Mouse (Mus musculus): ENCODE measurements around the gene Ggt1.
A peak's percentile ranks its signal among the peaks of the same experiment; 100 is the strongest.

Ggt1 gene

DNA sequence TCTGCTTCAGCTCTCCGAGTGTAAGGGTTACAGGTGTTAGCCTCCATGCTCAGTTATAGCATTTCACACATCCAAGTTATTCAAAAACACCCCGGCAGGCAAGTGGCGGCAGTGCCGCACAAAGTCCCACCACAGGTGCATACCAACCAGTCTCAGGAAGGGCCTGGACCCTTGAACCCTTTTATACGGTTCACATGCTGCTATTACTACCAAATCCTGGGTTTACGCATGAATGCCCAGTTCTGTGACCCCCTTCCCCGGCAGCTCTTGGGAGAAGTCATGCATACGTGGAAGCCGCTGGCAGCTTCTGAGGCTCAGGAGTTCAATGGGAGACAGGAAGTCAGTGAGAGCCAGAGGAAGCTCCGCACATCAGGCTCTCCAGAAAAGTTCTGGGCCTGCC, 11.8 kb downstream of the Ggt1 start:
- no peak for DNase-seq (ENCODE audit: low spot score)

GRCm38 (mm10) chr10:75573965-75574364, 12.6 kb downstream of the Ggt1 start:
- no peak for DNase-seq (ENCODE audit: low spot score)

DNA sequence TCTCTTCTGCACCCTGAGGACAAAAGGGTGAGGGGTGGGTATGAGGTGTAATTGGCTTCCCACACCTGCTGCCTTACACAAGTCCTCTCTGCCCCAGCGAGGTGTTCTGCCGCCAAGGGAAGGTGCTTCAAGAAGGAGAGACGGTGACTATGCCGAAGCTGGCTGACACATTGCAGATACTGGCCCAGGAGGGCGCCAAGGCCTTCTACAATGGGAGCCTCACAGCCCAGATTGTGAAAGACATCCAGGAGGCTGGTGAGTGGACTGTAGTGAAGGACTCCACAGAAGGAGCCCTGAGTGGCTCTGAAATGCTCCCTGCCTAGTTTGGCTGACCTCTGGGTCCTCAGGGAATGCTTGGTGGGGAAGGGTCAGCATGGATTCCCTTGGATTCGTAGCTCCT, 17.7 kb downstream of the Ggt1 start:
- no peak for DNase-seq (ENCODE audit: low spot score)

GRCm38 (mm10) chr10:75585876-75586552, 24.6 kb downstream of the Ggt1 start:
- peak; percentile 91 for DNase-seq (ENCODE audit: low spot score)

DNA sequence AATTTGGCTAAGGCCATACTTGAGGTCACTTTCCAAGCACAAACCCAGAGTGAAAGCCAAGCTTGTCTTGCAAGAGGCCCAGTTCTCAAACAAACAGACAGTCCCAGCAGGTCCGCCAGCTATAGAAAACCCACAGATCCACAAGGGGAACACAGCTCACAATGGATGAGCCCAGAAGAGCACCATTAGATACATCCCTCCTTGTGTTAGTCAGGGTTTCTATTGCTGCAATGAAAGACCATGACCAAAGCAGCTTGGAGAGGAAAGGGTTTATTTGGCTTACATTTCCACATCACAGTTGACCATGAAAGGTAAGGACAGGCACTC, 25.1 kb downstream of the Ggt1 start:
- DNase-seq (ENCODE audit: low spot score): no peak

GRCm38 (mm10) chr10:75587781-75588180, 26.4 kb downstream of the Ggt1 start:
- DNase-seq (ENCODE audit: low spot score): no peak

DNA sequence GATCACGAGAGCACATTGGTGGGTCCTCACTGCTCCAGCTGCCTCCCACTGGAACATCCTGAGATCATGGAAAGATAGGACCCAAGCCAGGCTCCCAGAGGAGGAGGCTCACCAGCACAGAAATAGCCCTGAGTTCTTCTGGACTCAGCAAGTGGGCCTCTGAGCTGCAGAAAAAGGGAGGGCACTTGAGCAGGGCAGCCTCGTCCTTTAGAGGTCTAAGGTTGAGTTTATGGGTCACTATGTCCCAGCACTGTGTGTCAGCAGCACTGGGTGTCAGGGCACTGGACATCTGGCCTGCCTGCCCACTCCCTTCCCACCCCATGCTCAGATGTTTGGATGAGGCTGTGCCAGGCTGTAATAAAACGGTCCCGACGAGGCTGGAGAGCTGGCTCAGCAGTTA, 26.9 kb downstream of the Ggt1 start:
- DNase-seq (ENCODE audit: low spot score): no peak

DNA sequence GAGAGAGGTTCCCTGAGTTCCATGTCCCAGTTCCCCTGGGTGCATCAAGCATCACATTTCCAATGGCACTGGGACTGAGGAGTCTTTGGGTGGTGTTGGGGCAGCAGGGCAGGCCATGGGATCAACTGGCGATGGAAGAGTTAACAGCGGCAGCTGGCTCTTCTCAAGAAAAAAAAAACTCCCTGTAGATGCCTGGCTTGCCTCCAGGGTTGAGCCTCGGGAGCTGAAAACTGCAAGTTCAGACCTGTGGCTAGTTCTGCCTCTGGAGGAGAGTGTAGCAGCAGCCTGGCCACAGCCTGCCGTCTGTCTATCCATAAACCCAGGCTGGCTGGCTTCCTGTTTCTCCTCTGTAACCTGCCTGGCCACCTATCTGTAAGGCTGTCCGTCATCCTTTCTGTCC, 27.7 kb downstream of the Ggt1 start, which contains the start of gene Ggt5:
TSS of gene Ggt5 (plus strand) at position 212 of the 400 bp plus-strand sequence.
- DNase-seq (ENCODE audit: low spot score): peak; percentile 46

DNA sequence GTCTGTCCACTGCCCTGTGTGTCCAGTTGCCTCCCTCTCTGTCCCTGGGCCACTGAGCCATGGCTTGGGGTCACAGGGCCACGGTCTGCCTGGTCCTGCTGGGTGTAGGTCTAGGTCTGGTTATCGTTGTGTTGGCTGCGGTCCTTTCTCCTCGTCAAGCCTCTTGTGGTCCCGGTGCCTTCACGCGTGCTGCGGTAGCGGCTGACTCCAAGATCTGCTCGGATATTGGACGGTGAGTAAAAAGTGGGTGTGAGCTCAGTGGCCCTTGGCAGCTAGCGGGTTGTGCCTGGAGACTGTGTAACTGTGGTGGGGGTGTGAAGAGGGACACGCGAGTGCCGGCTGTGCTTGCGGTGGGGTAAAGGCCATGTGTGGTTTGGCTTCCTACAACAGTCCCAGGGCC, 28.2 kb downstream of the Ggt1 start:
- no peak for DNase-seq (ENCODE audit: low spot score)

- no peak for DNase-seq (ENCODE audit: low spot score)
These were observed 29.9 kb downstream of the Ggt1 start for GRCm38 (mm10) chr10:75591211-75591894.

- no peak for DNase-seq (ENCODE audit: low spot score)
These were observed 31.2 kb downstream of the Ggt1 start for GRCm38 (mm10) chr10:75592585-75592984.

DNA sequence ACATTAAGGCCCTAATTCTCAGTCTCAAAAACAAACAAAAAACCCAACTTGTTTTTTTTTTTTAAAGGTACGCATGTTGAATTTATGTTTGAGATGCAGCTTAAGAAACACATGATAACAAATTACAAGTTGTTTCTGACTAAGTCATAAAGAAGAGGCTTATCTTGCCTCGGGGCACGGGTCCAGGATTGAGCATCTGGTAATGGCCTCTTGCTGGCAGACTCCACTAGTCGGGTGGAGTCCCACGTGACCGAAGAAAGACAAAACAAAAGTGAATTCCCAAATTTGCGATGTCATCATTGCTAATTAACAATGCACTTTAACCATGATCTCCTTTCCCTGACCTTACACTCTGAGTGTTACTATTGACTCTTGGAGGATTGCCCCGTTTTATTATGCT, 34.6 kb downstream of the Ggt1 start:
- DNase-seq (ENCODE audit: low spot score): peak; percentile 64

DNA sequence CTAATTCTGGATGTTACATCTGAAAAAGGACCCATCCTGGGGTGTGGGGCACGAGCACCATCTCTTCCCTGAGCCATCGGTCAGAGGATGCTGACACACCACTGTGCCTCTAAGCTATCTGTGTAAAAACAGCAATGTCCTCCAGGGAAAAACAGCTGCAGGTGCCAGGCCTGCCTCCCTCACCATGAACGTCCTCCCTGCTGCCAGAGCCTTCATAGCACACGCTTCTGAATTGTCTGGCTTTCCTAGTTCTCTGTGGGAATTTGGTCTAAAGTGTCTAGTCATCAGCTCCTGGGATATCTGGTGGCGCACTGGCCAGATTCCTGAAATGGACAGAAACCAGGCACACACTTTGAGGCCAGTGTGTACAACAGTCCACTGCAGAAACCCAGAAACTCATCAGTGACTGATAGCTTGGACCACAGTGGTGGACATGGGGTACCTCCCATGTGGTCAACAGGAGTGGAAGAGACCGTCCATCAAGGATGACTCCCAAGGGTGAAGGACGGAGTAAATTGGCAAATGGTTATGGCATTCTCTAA, 38.9 kb downstream of the Ggt1 start:
- DNase-seq (ENCODE audit: low spot score): no peak

DNA sequence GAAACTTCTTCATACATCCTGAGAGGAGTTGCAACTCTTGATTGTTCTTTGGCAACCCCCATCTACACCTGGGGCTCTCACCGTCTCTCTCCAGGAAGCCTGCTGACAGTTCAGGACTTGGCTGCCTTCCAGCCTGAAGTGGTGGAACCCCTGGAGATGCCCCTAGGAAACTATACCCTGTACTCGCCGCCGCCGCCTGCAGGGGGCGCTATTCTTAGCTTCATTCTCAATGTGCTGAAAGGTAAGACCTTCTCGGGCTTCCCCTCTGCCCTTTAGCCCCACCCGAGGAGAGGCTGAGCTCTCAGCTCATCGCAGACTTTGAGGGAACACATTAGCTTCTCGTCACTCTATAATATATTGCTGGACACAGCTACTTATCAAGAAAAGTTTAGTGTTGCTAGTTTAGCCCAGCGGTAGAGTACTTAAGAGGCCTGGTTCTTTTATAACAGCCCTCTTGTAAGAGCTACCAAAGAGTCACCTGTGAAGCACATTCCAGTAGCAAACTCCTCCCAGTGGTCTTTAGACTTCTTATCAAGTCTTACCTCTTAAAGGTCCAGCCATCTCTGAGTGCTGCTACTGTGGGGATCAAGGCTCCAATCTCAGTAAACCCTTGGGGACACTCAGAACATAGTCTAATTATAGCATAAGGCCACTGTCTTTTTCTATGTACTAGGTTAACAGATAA, 43.9 kb downstream of the Ggt1 start:
- no peak for DNase-seq (ENCODE audit: low spot score)

GRCm38 (mm10) chr10:75607253-75607652, 45.8 kb downstream of the Ggt1 start:
- DNase-seq (ENCODE audit: low spot score): no peak

GRCm38 (mm10) chr10:75608975-75609374, 47.6 kb downstream of the Ggt1 start:
- DNase-seq (ENCODE audit: low spot score): no peak

DNA sequence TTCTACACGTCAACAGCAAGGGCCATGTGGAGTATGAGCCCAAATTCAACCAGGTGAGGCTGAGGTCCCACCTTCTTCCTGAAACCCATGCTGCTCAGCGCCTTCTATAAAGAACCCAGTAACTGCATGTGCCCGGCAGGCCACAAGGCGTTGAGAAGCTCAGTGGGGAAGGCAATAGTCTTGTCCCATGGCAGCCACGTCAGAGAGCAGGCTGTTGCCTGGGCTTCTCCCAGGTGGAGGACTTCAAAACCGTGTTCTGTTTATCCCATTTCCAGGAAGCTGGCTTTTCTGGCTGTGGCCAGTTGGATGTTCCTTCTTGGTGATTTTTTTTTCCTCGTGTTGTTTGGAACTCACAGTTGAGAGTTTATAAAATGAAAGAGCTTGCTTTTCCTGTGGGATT, 49.1 kb downstream of the Ggt1 start:
- no peak for DNase-seq (ENCODE audit: low spot score)

DNA sequence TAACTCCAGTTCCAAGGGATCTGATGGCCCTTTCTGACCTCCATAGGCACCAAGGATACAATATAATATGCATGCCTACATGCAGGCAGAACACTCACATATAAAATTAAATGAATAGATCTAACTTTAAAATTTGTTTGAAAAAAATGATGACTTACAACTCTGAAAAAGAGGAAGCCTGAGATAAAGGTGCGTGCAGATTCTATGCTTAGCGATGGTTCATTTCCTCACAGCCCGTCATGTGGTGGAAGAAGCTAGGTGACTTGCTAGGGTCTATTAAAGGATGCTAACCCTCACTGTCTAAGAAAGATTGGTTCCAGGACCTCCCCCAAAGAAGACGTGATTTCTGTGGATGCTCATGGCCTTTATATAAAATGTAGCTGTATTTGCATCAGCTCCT, 54.6 kb downstream of the Ggt1 start:
- DNase-seq (ENCODE audit: low spot score): no peak

DNA sequence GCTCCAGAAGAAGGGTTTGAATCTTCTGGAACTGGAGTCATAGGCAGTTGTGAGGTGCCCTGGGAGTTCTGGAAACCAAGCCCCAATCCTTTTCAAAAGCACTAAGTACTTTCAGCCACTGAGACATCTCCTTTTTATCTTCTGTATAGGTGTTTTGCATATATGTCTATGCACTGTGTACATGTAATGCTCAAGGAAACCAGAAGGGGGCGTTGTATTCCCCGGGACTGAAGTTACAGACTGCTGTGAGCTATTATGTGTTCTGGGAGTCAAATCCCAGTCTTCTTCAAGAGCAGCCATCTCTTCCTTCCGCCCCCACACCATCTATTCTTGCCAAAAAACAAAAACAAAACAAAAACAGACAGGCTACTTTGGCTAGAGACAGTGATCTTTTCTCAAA, 59.4 kb downstream of the Ggt1 start:
- no peak for DNase-seq (ENCODE audit: low spot score)

DNA sequence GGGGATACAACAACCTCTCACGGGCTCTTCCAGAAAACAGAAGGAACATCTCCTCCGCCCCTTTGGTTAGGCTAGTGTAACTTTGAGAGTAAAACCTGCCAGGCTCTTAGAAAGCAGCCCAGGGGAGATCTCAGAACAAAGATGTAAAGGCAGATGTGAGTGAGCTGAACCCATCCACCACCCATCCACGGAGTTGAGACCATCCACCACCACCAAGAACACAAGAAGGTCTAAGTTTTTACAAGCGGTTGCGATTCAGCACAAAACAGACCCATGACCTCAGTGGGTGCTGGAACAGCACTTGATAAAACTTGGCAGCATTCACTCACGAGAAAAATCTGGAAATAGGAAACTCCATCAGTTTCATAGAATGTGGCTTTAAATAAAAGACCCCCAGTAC, 64.5 kb downstream of the Ggt1 start:
- no peak for DNase-seq (ENCODE audit: low spot score)

DNA sequence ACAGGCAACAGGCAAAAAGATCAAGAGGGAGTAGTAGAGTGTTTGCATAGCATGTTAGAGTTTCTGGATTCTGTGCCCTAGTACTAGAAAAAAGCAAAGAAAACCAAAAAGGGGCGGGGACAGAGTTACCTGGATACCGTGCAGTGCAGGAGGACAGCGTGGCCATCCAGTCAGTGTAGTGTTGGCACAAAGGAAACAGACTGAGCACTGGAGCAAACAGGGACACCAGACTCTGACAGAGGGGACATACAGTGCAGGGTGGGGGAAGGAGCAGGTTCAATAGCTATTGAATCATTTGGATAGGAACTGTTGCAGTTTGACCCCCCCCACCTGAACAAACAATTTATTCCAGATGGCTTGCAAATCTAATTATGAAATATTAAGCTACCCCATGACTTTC, 65.6 kb downstream of the Ggt1 start:
- no peak for DNase-seq (ENCODE audit: low spot score)

- DNase-seq (ENCODE audit: low spot score): no peak
These were observed 66.1 kb downstream of the Ggt1 start for GRCm38 (mm10) chr10:75627490-75627889.

DNA sequence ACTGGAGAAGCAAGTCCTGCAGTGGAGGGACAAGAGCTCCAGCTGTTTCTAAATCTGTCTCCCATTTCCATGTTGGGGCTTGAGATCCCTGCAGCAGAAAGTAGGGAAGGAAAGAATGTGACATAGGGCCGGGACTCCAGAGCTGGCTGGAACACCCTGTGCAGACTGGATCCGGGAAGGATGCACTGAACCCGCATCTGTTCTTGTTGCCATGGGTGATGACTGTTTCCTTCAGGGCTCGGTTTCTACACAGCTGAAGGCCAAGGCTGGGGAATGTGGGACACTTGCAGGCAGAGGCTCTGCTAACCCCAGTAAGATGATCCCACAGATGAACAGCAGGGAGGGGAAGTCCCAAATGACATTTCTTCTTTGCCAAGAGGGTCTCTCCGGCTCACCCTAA, 71.2 kb downstream of the Ggt1 start:
- DNase-seq (ENCODE audit: low spot score): no peak
